Comparison of ENCODE assay signal across 10 mouse cellular contexts in the genomic region with DNA sequence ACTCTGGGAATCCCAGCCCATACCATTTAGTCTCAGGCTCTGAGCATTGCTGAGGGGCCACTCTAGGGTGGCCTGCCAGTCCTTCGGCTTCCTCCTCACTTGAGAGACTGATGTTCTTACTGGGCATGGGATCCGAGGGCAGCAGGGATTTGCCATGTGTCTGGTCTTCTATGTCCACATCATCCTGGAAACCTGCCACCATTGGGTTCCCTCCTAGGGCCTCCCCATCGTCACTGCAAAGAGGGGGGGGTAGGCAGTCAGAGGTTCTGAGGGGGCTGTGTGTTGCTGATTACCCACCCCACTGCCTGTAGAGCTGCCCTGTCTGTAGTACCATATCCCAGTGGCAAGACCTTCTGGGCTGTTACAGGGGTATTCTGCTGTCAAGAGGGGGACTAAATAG. TPM values are rescaled to one million over a fixed set of nuclear protein-coding genes. Genes with fewer than 3 reads are reported as not detected.
DNase-seq lines count a peak whose midpoint lies in the region.
"Had no signal": no experiment of that assay in that cellular context is flagged by ENCODE, and none has a peak within 500 bp of the region (broad histone marks: within the 10 kb centered on the region; RNA-seq: fewer than 3 reads in every experiment).

No protein-coding gene starts in this region.

- peak; percentile 54 for DNase-seq in cerebellum, adult 11-12 months
- no peak for DNase-seq in cerebellum, adult 9-11 months
- peak; percentile 10 for DNase-seq in heart, postnatal 4 days
- no peak for DNase-seq in heart, postnatal 14 days
- peak; percentile 5 for DNase-seq in thymus, postnatal 4 days
- no peak for DNase-seq in thymus, postnatal 10 days (ENCODE audit: low spot score in 2 of 2)
- DNase-seq: adrenal gland, postnatal 36 days; gastrocnemius, postnatal 25 days; heart, postnatal 36 days had no signal

- intact Hi-C loops in heart, postnatal 14 days (cut with DNase I) = no loop called here

RNA-seq across cellular contexts. Expression of gene Ajm1, which starts 4.0 kb away (rescaled TPM):
- under 1 TPM; 0.14 to 0.41 TPM for total RNA-seq in heart, postnatal 4 days (2021)
- under 1 TPM in 1 of 2 experiments, not detected in 1; 0.10 TPM for total RNA-seq in heart, postnatal 14 days (2021)
- total RNA-seq: gastrocnemius, postnatal 25 days; granulocyte monocyte progenitor cell, adult 5-6 weeks had no signal

RNA-seq across cellular contexts. Expression of gene Phpt1, which starts 10.6 kb away (rescaled TPM):
- 100 to 1,000 TPM; 100 to 101 TPM for total RNA-seq in heart, postnatal 4 days (2021)
- 10 to 100 TPM; 75.4 to 76.0 TPM for total RNA-seq in heart, postnatal 14 days (2021)

RNA-seq across cellular contexts. Expression of gene Mamdc4, which starts 11.0 kb away (rescaled TPM):
- total RNA-seq in heart, postnatal 4 days (2021) = 1 to 10 TPM; 1.4 to 2.3 TPM
- 1 to 10 TPM; 3.0 to 5.2 TPM for total RNA-seq in heart, postnatal 14 days (2021)

RNA-seq across cellular contexts. Expression of gene Rabl6, which starts 22.7 kb away (rescaled TPM):
- total RNA-seq in heart, postnatal 4 days (2021) = 10 to 100 TPM; 51.4 to 61.5 TPM
- total RNA-seq in heart, postnatal 14 days (2021) = 10 to 100 TPM; 48.1 to 49.7 TPM

RNA-seq across cellular contexts. Expression of gene Edf1, which starts 28.0 kb away (rescaled TPM):
- total RNA-seq in heart, postnatal 4 days (2021) = 100 to 1,000 TPM; 151 to 152 TPM
- 100 to 1,000 TPM; 175 to 185 TPM for total RNA-seq in heart, postnatal 14 days (2021)

Comparison
In these comparisons a context has a peak if more than half of its experiments do, and no peak if none do; other contexts are left out.
1. DNase-seq: peak in cerebellum, adult 11-12 months (single experiment), heart, postnatal 4 days (single experiment) and thymus, postnatal 4 days (single experiment); none in cerebellum, adult 9-11 months (single experiment), heart, postnatal 14 days (0 of 2) and thymus, postnatal 10 days (0 of 2).